Mouse (Mus musculus) macrophage (primary cell): ENCODE measurements at regions not wholly inside any gene's neighbourhood (a gene's known extent, or its start where the extent isn't known, plus 50 kb on each side); places are given as distances from the start of the nearest gene placed in this dataset.
A peak's percentile ranks its signal among the peaks of the same experiment; 100 is the strongest.

ENCODE experiments used
- H3K27ac ChIP-seq: fragments of 350-480 bp; formaldehyde crosslinking; 2 replicates; pipeline ENCODE4 v1.9.0; 2021
- H3K36me3 ChIP-seq: fragments of 350-480 bp; formaldehyde crosslinking; 2 replicates; pipeline ENCODE4 v1.9.0; 2021; ENCODE audit errors: inconsistent target
- H3K4me3 ChIP-seq: fragments of 350-480 bp; formaldehyde crosslinking; 2 replicates; pipeline ENCODE4 v1.9.0; 2021; ENCODE audit errors: inconsistent target
- H3K79me2 ChIP-seq: fragments of 350-480 bp; formaldehyde crosslinking; 2 replicates; pipeline ENCODE4 v1.9.0; 2021; ENCODE audit errors: inconsistent target
- WGBS: methylation state at CpG from one replicate; pipeline ENCODE4 v1.1.7; 2026; ENCODE audit warnings: inconsistent platforms; ENCODE audit not compliant: missing documents; 5-methylcytosine and 5-hydroxymethylcytosine counted together

GRCm38 (mm10) chr3:149349731-149350130 is 359.4 kb upstream of the Adgrl2 start:
- no peaks in the 10 kb centered on the region for H3K79me2 ChIP-seq
- H3K27ac ChIP-seq, result peak overlapping the region; percentile 38
- H3K36me3 ChIP-seq, result no peaks in the 10 kb centered on the region
- 84% methylated on average over 6 of the region's 6 CpGs for WGBS
- no peak overlapping the region for H3K4me3 ChIP-seq

- H3K4me3 ChIP-seq, result no peak overlapping the region
- peak overlapping the region; percentile 38 for H3K27ac ChIP-seq
- WGBS, result 5% methylated on average over 9 of the region's 9 CpGs
Observed at GRCm38 (mm10) chr3:149349211-149349697, 358.9 kb upstream of the Adgrl2 start.

GRCm38 (mm10) chr3:149348459-149348971 is 358.2 kb upstream of the Adgrl2 start:
- no peaks in the 10 kb centered on the region for H3K79me2 ChIP-seq
- WGBS, result 73% methylated on average over 1 of the region's 1 CpGs
- no peak overlapping the region for H3K4me3 ChIP-seq
- H3K27ac ChIP-seq, result peak overlapping the region; percentile 38
- H3K36me3 ChIP-seq, result no peaks in the 10 kb centered on the region

More at GRCm38 (mm10) chr3:149349211-149349697, 358.9 kb upstream of the Adgrl2 start:
- Histone ChIP-seq H3K36me3 (no peaks in the 10 kb centered on the region), H3K79me2 (no peaks in the 10 kb centered on the region)

- H3K36me3 ChIP-seq, result no peaks in the 10 kb centered on the region
- WGBS, result 87% methylated on average over 6 of the region's 6 CpGs
Observed at GRCm38 (mm10) chr3:149347241-149347992, 357.1 kb upstream of the Adgrl2 start.

GRCm38 (mm10) chr3:149342511-149342910 is 352.2 kb upstream of the Adgrl2 start:
- H3K4me3 ChIP-seq, result no peak overlapping the region
- WGBS, result 98% methylated on average over 6 of the region's 6 CpGs
- no peak overlapping the region for H3K27ac ChIP-seq
- H3K79me2 ChIP-seq, result no peaks in the 10 kb centered on the region
- H3K36me3 ChIP-seq, result no peaks in the 10 kb centered on the region

More at GRCm38 (mm10) chr3:149347241-149347992, 357.1 kb upstream of the Adgrl2 start:
- Histone ChIP-seq H3K4me3 (no peak overlapping the region), H3K27ac (no peak overlapping the region), H3K79me2 (no peaks in the 10 kb centered on the region)

GRCm38 (mm10) chr3:149339374-149339753 is 349.0 kb upstream of the Adgrl2 start:
- peak overlapping the region; percentile 51 for H3K27ac ChIP-seq
- no peaks in the 10 kb centered on the region for H3K36me3 ChIP-seq
- 61% methylated on average over 3 of the region's 3 CpGs for WGBS
- no peak overlapping the region for H3K4me3 ChIP-seq
- H3K79me2 ChIP-seq, result no peaks in the 10 kb centered on the region

- H3K27ac ChIP-seq, result peak overlapping the region; percentile 51
- no peak overlapping the region for H3K4me3 ChIP-seq
- H3K36me3 ChIP-seq, result no peaks in the 10 kb centered on the region
- WGBS, result 49% methylated on average over 7 of the region's 7 CpGs
- no peaks in the 10 kb centered on the region for H3K79me2 ChIP-seq
Observed at GRCm38 (mm10) chr3:149338684-149339373, 348.5 kb upstream of the Adgrl2 start.

- no peak overlapping the region for H3K4me3 ChIP-seq
- H3K79me2 ChIP-seq, result no peaks in the 10 kb centered on the region
- no peak overlapping the region for H3K27ac ChIP-seq
- WGBS, result 93% methylated on average over 6 of the region's 6 CpGs
- no peaks in the 10 kb centered on the region for H3K36me3 ChIP-seq
Observed at GRCm38 (mm10) chr3:149335259-149335658, 344.9 kb upstream of the Adgrl2 start.

GRCm38 (mm10) chr3:149333607-149334006 is 343.3 kb upstream of the Adgrl2 start:
- no peak overlapping the region for H3K27ac ChIP-seq

GRCm38 (mm10) chr3:149333131-149333530 is 342.8 kb upstream of the Adgrl2 start:
- Histone ChIP-seq H3K27ac (no peak overlapping the region), H3K36me3 (no peaks in the 10 kb centered on the region), H3K79me2 (no peaks in the 10 kb centered on the region), H3K4me3 (no peak overlapping the region)
- WGBS, result 88% methylated on average over 10 of the region's 10 CpGs

More at GRCm38 (mm10) chr3:149333607-149334006, 343.3 kb upstream of the Adgrl2 start:
- H3K4me3 ChIP-seq, result no peak overlapping the region
- 90% methylated on average over 5 of the region's 5 CpGs for WGBS
- no peaks in the 10 kb centered on the region for H3K36me3 ChIP-seq
- no peaks in the 10 kb centered on the region for H3K79me2 ChIP-seq

- 41% methylated on average over 4 of the region's 4 CpGs for WGBS
- no peaks in the 10 kb centered on the region for H3K79me2 ChIP-seq
- H3K36me3 ChIP-seq, result no peaks in the 10 kb centered on the region
Observed at GRCm38 (mm10) chr3:149332105-149332504, 341.8 kb upstream of the Adgrl2 start.

GRCm38 (mm10) chr3:149331251-149331960 is 341.1 kb upstream of the Adgrl2 start:
- Histone ChIP-seq H3K27ac (no peak overlapping the region), H3K4me3 (no peak overlapping the region), H3K36me3 (no peaks in the 10 kb centered on the region), H3K79me2 (no peaks in the 10 kb centered on the region)
- WGBS, result 96% methylated on average over 7 of the region's 7 CpGs

More at GRCm38 (mm10) chr3:149332105-149332504, 341.8 kb upstream of the Adgrl2 start:
- no peak overlapping the region for H3K27ac ChIP-seq
- no peak overlapping the region for H3K4me3 ChIP-seq

GRCm38 (mm10) chr3:149330716-149331115 is 340.4 kb upstream of the Adgrl2 start:
- no peaks in the 10 kb centered on the region for H3K36me3 ChIP-seq
- WGBS, result 79% methylated on average over 10 of the region's 10 CpGs

GRCm38 (mm10) chr3:149330041-149330440 is 339.7 kb upstream of the Adgrl2 start:
- H3K79me2 ChIP-seq, result no peaks in the 10 kb centered on the region
- 95% methylated on average over 10 of the region's 10 CpGs for WGBS
- no peaks in the 10 kb centered on the region for H3K36me3 ChIP-seq
- no peak overlapping the region for H3K27ac ChIP-seq
- no peak overlapping the region for H3K4me3 ChIP-seq

More at GRCm38 (mm10) chr3:149330716-149331115, 340.4 kb upstream of the Adgrl2 start:
- H3K27ac ChIP-seq, result no peak overlapping the region
- no peaks in the 10 kb centered on the region for H3K79me2 ChIP-seq
- no peak overlapping the region for H3K4me3 ChIP-seq
